Mouse (Mus musculus) G1E (cell line): ENCODE results near the gene Pbrm1. TPM values are rescaled to one million over a fixed set of nuclear protein-coding genes. Genes with fewer than 3 reads are reported as not detected.

ENCODE experiments used
- ATAC-seq: 2 replicates; pipeline ENCODE4 v1.8.0; 2016; ENCODE audit warnings: mild to moderate bottlenecking; ENCODE audit not compliant: insufficient number of reproducible peaks, poor library complexity, low FRiP score, severe bottlenecking; ENCODE audit errors: extremely low read depth
- DNase-seq: peaks from one replicate; pipeline ENCODE4 v3.0.0; 2012; ENCODE audit warnings: low spot score
- H3K27me3 ChIP-seq: 2 replicates; pipeline ENCODE4 v1.6.1; 2012; ENCODE audit warnings: mild to moderate bottlenecking, low read length, inconsistent platforms; ENCODE audit not compliant: insufficient read depth
- H3K36me3 ChIP-seq: replicated peaks from 2 replicates; pipeline ENCODE3; 2012; ENCODE audit warnings: mild to moderate bottlenecking, inconsistent platforms
- H3K4me1 ChIP-seq: 2 replicates; pipeline ENCODE4 v1.6.1; 2012; ENCODE audit warnings: low read depth, low read length, inconsistent platforms, mixed read lengths; ENCODE audit not compliant: insufficient read depth
- H3K4me3 ChIP-seq: 2 replicates; pipeline ENCODE4 v1.5.1; 2012; ENCODE audit warnings: low read depth, mild to moderate bottlenecking, inconsistent platforms, low read length, moderate library complexity, mixed read lengths
- H3K9me3 ChIP-seq: replicated peaks from 2 replicates; pipeline ENCODE4 v1.6.1; 2012; ENCODE audit warnings: inconsistent platforms
- CTCF ChIP-seq: IDR thresholded peaks from 2 replicates; pipeline ENCODE4 v1.5.1; 2012; ENCODE audit warnings: low read depth, low read length, inconsistent platforms, mixed read lengths
- GATA1 ChIP-seq: IDR thresholded peaks from 2 replicates; pipeline ENCODE4 v1.6.1; 2012; ENCODE audit warnings: borderline replicate concordance, low read length, inconsistent platforms, mixed read lengths
- GATA2 ChIP-seq: IDR thresholded peaks from 2 replicates; pipeline ENCODE4 v1.6.1; 2012; ENCODE audit warnings: low read depth, low read length, inconsistent platforms, borderline replicate concordance
- POLR2AphosphoS5 ChIP-seq: IDR thresholded peaks from 2 replicates; pipeline ENCODE4 v1.6.1; 2012; ENCODE audit warnings: low read depth, low read length, inconsistent platforms; ENCODE audit not compliant: insufficient replicate concordance
- TAL1 ChIP-seq: conservative IDR thresholded peaks from 2 replicates; pipeline ENCODE4 v1.6.1; 2012; ENCODE audit warnings: low read depth, low read length, inconsistent platforms, mixed read lengths
- polyA plus RNA-seq: library from polyadenylated mRNA; stranded (reverse); fragments of >175 nt; gene quantifications from 2 replicates; pipeline ENCODE4 v1.2.3, GENCODE M21; 2012
- total RNA-seq, 2 experiments: library from RNA; stranded (forward) in 1 of 2; stranded (reverse) in 1 of 2; fragments of 200-1000 nt in 1 of 2; fragments of >200 nt in 1 of 2; fragmentation: Nextera tagmentation in 1 of 2; gene quantifications; 2 replicates each; pipeline ENCODE4 v1.2.3; 2014 to 2017

Pbrm1 gene
- total and polyA plus RNA-seq, 3 experiments = 15.3 to 168 (median 61.2) TPM

GRCm38 (mm10) chr14:31125106-31126075 is 106.5 kb downstream of the Pbrm1 start:
- ATAC-seq (no peak), DNase-seq (no peak)
- peaks cover 58% of the 10 kb centered on the region for H3K36me3 ChIP-seq
- peaks cover 59% of the 10 kb centered on the region for H3K4me1 ChIP-seq
- peak overlapping the region; percentile 37; the same call in 1 of the 2 replicates for H3K4me3 ChIP-seq
- no peaks in the 10 kb centered on the region for H3K9me3 ChIP-seq
- TF ChIP-seq POLR2AphosphoS5 = no peak
- TF ChIP-seq GATA2 = no peak
- no peak for TF ChIP-seq CTCF
- TF ChIP-seq TAL1 = no peak
- TF ChIP-seq GATA1 = no peak
- H3K27me3 ChIP-seq = no peaks in the 10 kb centered on the region

DNA sequence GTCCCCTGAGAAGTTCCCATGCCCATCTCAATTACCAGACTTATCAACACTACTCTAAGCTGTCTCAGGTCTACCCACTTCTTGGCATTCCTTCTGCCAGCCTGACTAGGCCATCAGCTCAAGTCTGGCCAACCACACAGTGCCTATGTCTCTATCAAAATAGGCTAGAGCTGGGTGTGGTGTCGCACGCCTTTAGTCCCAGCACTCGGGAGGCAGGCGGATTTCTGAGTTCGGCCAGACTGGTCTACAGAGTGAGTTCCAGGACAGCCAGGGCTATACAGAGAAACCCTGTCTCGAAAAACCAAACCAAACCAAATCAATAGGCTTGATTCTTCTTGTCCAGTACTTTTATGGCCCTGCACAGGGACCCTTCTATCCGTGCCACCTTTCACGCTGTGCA is 107.9 kb downstream of the Pbrm1 start:
- H3K4me1 ChIP-seq = peaks cover 64% of the 10 kb centered on the region
- no peaks in the 10 kb centered on the region for H3K9me3 ChIP-seq
- ATAC-seq = no peak
- no peak for DNase-seq
- peak overlapping the region; percentile 68 for H3K4me3 ChIP-seq
- no peaks in the 10 kb centered on the region for H3K27me3 ChIP-seq
- TF ChIP-seq POLR2AphosphoS5 (no peak), TAL1 (no peak), GATA1 (no peak), GATA2 (no peak)
- peaks cover 49% of the 10 kb centered on the region for H3K36me3 ChIP-seq

- Histone ChIP-seq H3K36me3 (peaks cover 48% of the 10 kb centered on the region), H3K27me3 (no peaks in the 10 kb centered on the region), H3K9me3 (no peaks in the 10 kb centered on the region), H3K4me3 (peak overlapping the region; percentile 84), H3K4me1 (peaks cover 74% of the 10 kb centered on the region)
- DNase-seq (no peak), ATAC-seq (no peak)
- no peak for TF ChIP-seq GATA2
- peak; percentile 46; the same call in 1 of the 2 replicates for TF ChIP-seq POLR2AphosphoS5
These were observed 109.3 kb downstream of the Pbrm1 start for GRCm38 (mm10) chr14:31128101-31128825.

DNA sequence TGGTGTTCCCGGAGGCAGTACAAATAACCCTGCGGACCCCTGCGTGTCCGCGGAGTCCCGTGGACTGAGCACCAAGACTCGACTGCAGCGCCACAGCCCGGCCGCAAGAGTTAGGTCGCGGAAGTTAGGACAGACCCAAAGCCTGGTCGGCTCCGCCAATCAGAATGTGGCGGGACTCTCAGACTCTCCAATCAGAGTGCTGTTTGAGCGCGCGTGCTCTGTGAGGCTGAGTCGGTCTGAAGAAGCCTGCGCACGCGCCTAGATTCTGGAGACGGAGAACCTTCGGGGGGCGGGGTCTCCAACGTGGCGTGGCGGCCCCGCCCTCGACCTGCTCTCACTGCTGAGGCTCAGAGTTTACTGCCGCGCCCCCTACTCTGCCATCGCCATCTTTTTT is 109.9 kb downstream of the Pbrm1 start, which contains the start of gene Smim4:
TSS of gene Smim4 (minus strand) at position 131 of the 394 bp plus-strand sequence.
- peaks cover 74% of the 10 kb centered on the region for H3K4me1 ChIP-seq
- H3K36me3 ChIP-seq = peaks cover 48% of the 10 kb centered on the region
- no peaks in the 10 kb centered on the region for H3K27me3 ChIP-seq
- no peaks in the 10 kb centered on the region for H3K9me3 ChIP-seq
- TF ChIP-seq TAL1 (no peak), CTCF (no peak), POLR2AphosphoS5 (no peak), GATA1 (no peak), GATA2 (no peak)
- peak; percentile 94 for DNase-seq
- peak within 1 kb of the TSS; percentile 84 for H3K4me3 ChIP-seq
- ATAC-seq = peak; percentile 80

- no peaks in the 10 kb centered on the region for H3K9me3 ChIP-seq
- no peaks in the 10 kb centered on the region for H3K27me3 ChIP-seq
- TF ChIP-seq CTCF (no peak), GATA1 (no peak), POLR2AphosphoS5 (no peak), GATA2 (no peak), TAL1 (no peak)
- H3K4me3 ChIP-seq = peak overlapping the region; percentile 97; the same call in 1 of the 2 replicates
- DNase-seq = no peak
- ATAC-seq = no peak
- H3K4me1 ChIP-seq = peaks cover 77% of the 10 kb centered on the region
- H3K36me3 ChIP-seq = peaks cover 49% of the 10 kb centered on the region
These were observed 110.6 kb downstream of the Pbrm1 start for GRCm38 (mm10) chr14:31129326-31130235.
